Mouse (Mus musculus) liver, adult 2 months (tissue): ENCODE data around the gene Ccdc183. TPM values are rescaled to one million over a fixed set of nuclear protein-coding genes. Genes with fewer than 3 reads are reported as not detected.

ENCODE experiments used
- DNase-seq: peaks from one replicate; pipeline ENCODE4 v3.0.0-alpha.2; 2011; ENCODE audit warnings: low read depth, low spot score; ENCODE audit errors: extremely low read depth
- H3K27ac ChIP-seq: fragments of 200-500 bp; replicated peaks from 2 replicates; pipeline ENCODE4 v1.5.1; 2012; ENCODE audit warnings: low read depth, mild to moderate bottlenecking, control low read depth, inconsistent platforms, low read length; ENCODE audit not compliant: insufficient read depth
- H3K27me3 ChIP-seq: fragments of 200-500 bp; 2 replicates; pipeline ENCODE4 v1.6.1; 2012; ENCODE audit warnings: mild to moderate bottlenecking, moderate library complexity, low read length, inconsistent platforms; ENCODE audit not compliant: control insufficient read depth, insufficient read depth
- H3K36me3 ChIP-seq: fragments of 200-500 bp; 2 replicates; pipeline ENCODE4 v1.6.1; 2012; ENCODE audit warnings: low read length, inconsistent platforms; ENCODE audit not compliant: control insufficient read depth, insufficient read depth
- H3K4me1 ChIP-seq: fragments of 200-500 bp; 2 replicates; pipeline ENCODE4 v1.6.1; 2011; ENCODE audit warnings: low read length; ENCODE audit not compliant: control insufficient read depth, insufficient read depth
- H3K4me3 ChIP-seq: fragments of 200-500 bp; 2 replicates; pipeline ENCODE4 v1.5.1; 2011; ENCODE audit warnings: low read depth, mild to moderate bottlenecking, control low read depth, low read length, moderate library complexity; ENCODE audit not compliant: insufficient read depth
- H3K79me2 ChIP-seq: fragments of 200-500 bp; 2 replicates; pipeline ENCODE4 v1.6.1; 2012; ENCODE audit warnings: inconsistent platforms, mild to moderate bottlenecking, low read length, moderate library complexity; ENCODE audit not compliant: control insufficient read depth, insufficient read depth
- H3K9ac ChIP-seq: fragments of 200-500 bp; 2 replicates; pipeline ENCODE4 v1.6.1; 2012; ENCODE audit warnings: low read depth, mild to moderate bottlenecking, control low read depth, inconsistent platforms, low read length
- CTCF ChIP-seq: fragments of 200-500 bp; IDR thresholded peaks from 2 replicates; pipeline ENCODE4 v1.5.1; 2011; ENCODE audit warnings: low read depth, low read length, control low read depth
- POLR2A ChIP-seq: fragments of 200-500 bp; IDR thresholded peaks from 2 replicates; pipeline ENCODE4 v1.6.1; 2011; ENCODE audit warnings: low read length, control low read depth; ENCODE audit not compliant: insufficient read depth; ENCODE audit errors: extremely low read depth
- WGBS: fragments of 180-500 bp; shearing (Covaris S2); methylation state at CpG from one replicate; pipeline ENCODE4 v1.1.7; 2018; 5-methylcytosine and 5-hydroxymethylcytosine counted together
- polyA plus RNA-seq: library from polyadenylated mRNA; depleted of rRNA; stranded (reverse); fragments of >200 nt; gene quantifications from 2 replicates; pipeline ENCODE4 v1.2.3, GENCODE M21; 2012
- total RNA-seq: library from RNA; depleted of rRNA; stranded (reverse); fragments of >200 nt; gene quantifications from 2 replicates; pipeline ENCODE4 v1.2.3, GENCODE M21; 2014

Gene Ccdc183
- total and polyA plus RNA-seq, 2 experiments = under 0.01 to 0.06 TPM

- Histone ChIP-seq H3K9ac (no peak overlapping the region), H3K36me3 (no peaks in the 10 kb centered on the region), H3K79me2 (no peaks in the 10 kb centered on the region), H3K4me1 (peaks cover 13% of the 10 kb centered on the region), H3K27ac (no peak overlapping the region), H3K27me3 (no peaks in the 10 kb centered on the region), H3K4me3 (no peak overlapping the region)
- TF ChIP-seq POLR2A (no peak), CTCF (peak; percentile 22; the same call in 1 of the 2 replicates)
- 97% methylated on average over 1 of the region's 1 CpGs for WGBS
- no peak for DNase-seq
Measured at GRCm38 (mm10) chr2:25634046-25634445, 16.6 kb upstream of the Ccdc183 start.

DNA sequence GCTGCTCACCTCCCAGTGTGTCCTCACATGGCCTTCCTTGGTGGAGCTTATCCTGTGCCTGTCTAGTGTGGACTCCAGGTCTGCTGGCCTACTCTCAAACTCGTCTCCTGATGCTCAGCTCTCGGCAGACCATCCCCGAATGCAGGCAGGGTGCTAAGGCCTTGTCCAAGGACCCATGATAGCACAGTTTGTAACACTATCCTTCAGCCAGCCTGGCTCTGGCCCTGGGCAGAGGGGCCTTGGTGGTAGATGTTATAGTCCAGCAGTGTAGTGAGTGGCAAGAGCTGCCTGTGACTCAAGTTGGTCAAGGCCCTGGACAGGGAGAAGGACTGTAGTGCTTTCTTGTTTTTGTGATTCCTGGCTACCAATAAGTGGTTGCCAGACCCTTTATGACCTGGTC is 16.1 kb upstream of the Ccdc183 start:
- Histone ChIP-seq H3K27ac (no peak overlapping the region), H3K4me1 (peaks cover 13% of the 10 kb centered on the region), H3K4me3 (no peak overlapping the region), H3K27me3 (no peaks in the 10 kb centered on the region), H3K36me3 (no peaks in the 10 kb centered on the region), H3K9ac (no peak overlapping the region), H3K79me2 (no peaks in the 10 kb centered on the region)
- WGBS = 93% methylated on average over 3 of the region's 3 CpGs
- DNase-seq = no peak
- no peak for TF ChIP-seq CTCF
- no peak for TF ChIP-seq POLR2A

DNA sequence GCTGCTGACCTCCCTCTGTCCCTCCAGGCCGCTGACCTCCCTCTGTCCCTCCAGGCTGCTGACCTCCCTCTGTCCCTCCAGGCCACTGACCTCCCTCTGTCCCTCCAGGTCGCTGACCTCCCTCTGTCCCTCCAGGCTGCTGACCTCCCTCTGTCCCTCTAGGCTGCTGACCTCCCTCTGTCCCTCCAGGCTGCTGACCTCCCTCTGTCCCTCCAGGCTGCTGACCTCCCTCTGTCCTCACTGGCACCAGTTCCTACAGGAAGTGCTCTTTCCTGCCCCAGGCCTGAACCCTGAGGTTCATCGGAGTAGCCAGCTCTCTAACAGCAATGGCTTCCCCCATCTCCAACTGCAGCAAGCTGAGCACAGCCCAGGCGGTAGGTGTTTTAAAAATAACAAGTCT is 11.3 kb upstream of the Ccdc183 start:
- Histone ChIP-seq H3K27ac (no peak overlapping the region), H3K79me2 (no peaks in the 10 kb centered on the region), H3K27me3 (no peaks in the 10 kb centered on the region), H3K4me3 (no peak overlapping the region), H3K36me3 (no peaks in the 10 kb centered on the region), H3K4me1 (peaks cover 15% of the 10 kb centered on the region), H3K9ac (no peak overlapping the region)
- DNase-seq = peak; percentile 96
- no peak for TF ChIP-seq CTCF
- WGBS = 10% methylated on average over 4 of the region's 4 CpGs

DNA sequence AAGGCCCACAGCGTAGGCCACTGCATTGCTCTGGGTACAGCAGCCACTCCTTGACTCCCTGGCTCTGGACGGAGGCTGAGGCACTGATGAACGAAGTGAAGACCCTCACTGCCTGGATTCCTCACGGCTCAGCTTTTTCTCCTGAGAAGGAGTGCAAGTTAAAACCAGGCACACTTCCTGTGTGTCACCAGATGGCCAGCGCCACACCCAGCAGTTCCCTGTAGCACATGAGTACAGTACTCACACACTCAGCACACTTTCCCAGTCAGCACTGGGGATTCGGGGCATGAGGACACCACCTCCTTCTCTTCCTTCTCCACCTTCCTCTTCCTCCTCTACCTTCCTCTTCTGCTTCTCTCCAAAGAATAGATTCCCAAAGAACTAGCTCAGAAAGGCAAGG is 10.3 kb upstream of the Ccdc183 start, which contains the start of gene Fcna:
Gene Fcna (minus strand): TSS at position 220 of the 400 bp plus-strand sequence.
- DNase-seq = peak; percentile 36
- peak within 1 kb of the TSS; percentile 36 for H3K4me3 ChIP-seq
- H3K27me3 ChIP-seq = no peaks in the 10 kb centered on the region
- no peaks in the 10 kb centered on the region for H3K79me2 ChIP-seq
- peak within 1 kb of the TSS; percentile 52 for H3K9ac ChIP-seq
- H3K27ac ChIP-seq = peak within 1 kb of the TSS; percentile 68
- no peaks in the 10 kb centered on the region for H3K36me3 ChIP-seq
- H3K4me1 ChIP-seq = peaks cover 15% of the 10 kb centered on the region
- WGBS = 67% methylated on average over 6 of the region's 6 CpGs
- TF ChIP-seq CTCF (no peak), POLR2A (no peak)

- no peak for DNase-seq
- Histone ChIP-seq H3K4me3 (peak overlapping the region; percentile 4; the same call in 1 of the 2 replicates), H3K27me3 (no peaks in the 10 kb centered on the region), H3K27ac (no peak overlapping the region; the same call in 1 of the 2 replicates), H3K4me1 (peaks cover 12% of the 10 kb centered on the region), H3K79me2 (no peaks in the 10 kb centered on the region), H3K9ac (no peak overlapping the region), H3K36me3 (no peaks in the 10 kb centered on the region)
- TF ChIP-seq CTCF = no peak
- no peak for TF ChIP-seq POLR2A
- WGBS = 71% methylated on average over 5 of the region's 5 CpGs
Measured at GRCm38 (mm10) chr2:25625986-25626385, 8.5 kb upstream of the Ccdc183 start.
